Mouse (Mus musculus): ENCODE measurements around the gene Ccdc18.
"Not testable (repeated sequence)": the region's sequence is repeated elsewhere in the genome, so short reads cannot be mapped to it uniquely, and the experiment has no call there.

Ccdc18 gene

DNA sequence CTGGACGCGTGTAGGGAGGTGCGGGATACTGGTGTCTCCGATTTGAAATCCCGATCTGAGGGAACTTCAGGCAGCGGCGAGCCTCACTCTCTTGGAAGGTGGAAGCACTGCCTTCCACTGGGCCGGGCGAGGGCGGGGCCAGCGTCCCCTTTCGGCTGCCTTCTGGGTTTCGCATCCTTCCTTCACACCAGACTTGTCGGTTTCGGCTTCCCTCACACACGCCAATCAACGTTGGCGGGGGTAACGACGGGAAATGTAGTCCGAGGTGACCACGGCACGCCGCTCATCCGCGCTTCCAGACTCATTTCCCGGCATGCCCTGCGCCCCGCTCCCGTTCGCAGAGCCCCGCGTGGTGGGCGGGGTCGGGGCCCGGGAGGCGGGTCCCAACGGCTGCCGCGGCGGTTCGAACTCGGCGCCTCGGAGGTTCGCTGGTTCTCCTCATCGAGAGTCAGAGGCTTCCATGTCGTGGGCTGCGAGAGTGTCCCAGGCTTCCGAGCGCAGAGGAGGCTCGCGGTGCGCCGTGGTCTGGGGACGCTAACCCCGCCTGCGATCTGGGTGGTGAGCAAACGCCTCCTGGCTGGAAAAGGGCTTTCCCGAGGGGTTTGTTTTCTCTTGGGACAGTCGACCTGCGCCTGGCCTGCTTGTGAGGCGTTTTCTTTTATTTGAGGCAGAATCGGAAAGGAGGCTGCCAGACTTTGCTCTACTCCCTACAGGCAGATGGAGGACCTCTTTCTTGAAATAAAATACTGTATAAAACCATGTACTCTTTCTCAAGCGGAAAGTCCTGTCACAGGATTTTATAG is at the start of gene Ccdc18, which contains the start of gene Tmed5:
Ccdc18 (plus strand) TSS at position 435 of the 803 bp plus-strand sequence.
Tmed5 (minus strand) TSS at position 180 of the 803 bp plus-strand sequence.
- DNase-seq (ENCODE audit: low read depth, low spot score), result peak; percentile 95

DNA sequence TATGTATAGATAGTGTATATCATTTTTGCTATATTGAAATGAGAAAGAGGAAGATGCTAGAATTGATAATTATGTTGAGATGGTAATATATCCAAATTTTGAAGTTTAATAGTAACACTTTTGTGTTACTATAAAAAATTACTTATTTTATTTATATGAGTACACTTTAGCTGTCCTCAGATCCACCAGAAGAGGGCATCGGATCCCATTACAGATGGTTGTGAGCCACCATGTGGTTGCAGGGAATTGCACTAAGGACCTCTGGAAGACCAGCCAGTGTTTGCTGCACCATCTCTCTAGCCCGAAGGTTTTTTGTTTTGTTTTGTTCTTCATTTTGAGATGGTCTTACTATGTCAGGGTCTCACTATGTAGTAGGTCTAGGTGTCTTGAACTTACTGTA is 47.2 kb upstream of the Ccdc18 start:
- no peak for DNase-seq (ENCODE audit: low read depth, low spot score)

- not testable (repeated sequence) for DNase-seq (ENCODE audit: low read depth, low spot score)
These were observed 39.9 kb upstream of the Ccdc18 start for GRCm38 (mm10) chr5:108092731-108093130.

DNA sequence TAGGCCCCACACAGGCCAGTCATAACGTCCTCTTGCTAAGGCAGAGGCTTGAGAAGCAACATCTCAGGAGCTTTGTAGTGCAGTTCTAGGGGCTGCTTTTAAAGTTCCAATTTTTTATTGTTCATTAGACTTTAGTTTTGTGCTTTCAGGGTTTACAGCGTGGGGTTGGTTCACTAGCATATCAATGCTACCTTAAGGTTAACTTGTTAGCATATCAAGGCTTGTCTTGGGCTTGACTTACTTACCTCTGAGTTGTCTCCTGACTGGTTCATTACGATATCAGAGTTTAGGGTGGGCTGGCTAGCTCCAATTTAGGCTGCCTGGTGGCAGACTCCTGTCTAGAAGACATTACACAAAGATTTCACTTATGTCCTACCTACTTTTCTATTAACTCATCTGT is 35.0 kb upstream of the Ccdc18 start:
- DNase-seq (ENCODE audit: low read depth, low spot score), result no peak

GRCm38 (mm10) chr5:108100196-108100595 is 32.5 kb upstream of the Ccdc18 start:
- no peak for DNase-seq (ENCODE audit: low read depth, low spot score)

GRCm38 (mm10) chr5:108104306-108104705 is 28.4 kb upstream of the Ccdc18 start:
- DNase-seq (ENCODE audit: low read depth, low spot score), result no peak

DNA sequence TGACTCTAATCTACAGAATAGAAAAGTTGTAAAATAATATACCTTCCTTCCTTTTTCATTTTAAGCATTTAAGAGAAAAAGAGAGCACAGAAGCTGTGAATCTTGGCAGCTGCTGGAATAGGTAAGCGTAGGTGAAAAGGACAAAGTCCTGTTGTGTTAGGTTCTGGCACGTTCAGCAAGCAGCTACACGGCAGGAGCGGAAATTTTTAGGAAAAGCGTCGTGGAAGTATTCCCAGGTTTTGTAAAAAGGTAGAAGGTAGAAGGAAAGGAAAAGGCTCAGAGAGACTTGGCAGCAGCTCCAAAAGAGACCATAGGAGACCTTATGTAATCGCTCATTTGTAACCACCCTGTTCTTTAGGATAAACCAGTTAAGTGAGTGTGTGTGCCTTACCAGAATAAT is 23.3 kb upstream of the Ccdc18 start:
- DNase-seq (ENCODE audit: low read depth, low spot score), result no peak

DNA sequence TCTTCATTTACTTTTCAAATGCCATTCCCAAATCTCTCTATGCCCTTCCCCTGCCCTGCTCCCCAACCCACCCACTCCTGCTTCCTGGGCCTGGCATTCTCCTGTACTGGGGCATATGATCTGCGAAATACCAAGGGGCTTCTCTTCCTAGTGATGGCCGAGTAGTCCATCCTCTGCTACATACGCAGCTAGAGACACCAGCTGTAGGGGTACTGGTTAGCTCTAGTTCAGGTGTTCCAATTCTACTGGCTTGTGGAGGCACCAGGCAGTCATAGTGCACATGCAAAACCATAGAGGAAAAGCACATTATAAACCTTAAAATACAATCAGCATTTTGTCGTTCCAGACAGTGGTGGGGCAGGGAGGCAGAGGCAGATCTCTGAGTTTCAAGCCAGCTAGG is 15.0 kb upstream of the Ccdc18 start:
- no peak for DNase-seq (ENCODE audit: low read depth, low spot score)

GRCm38 (mm10) chr5:108120221-108120900 is 12.3 kb upstream of the Ccdc18 start:
- no peak for DNase-seq (ENCODE audit: low read depth, low spot score)

GRCm38 (mm10) chr5:108131849-108132440 is 730 bp upstream of the Ccdc18 start:
- no peak for DNase-seq (ENCODE audit: low read depth, low spot score)

DNA sequence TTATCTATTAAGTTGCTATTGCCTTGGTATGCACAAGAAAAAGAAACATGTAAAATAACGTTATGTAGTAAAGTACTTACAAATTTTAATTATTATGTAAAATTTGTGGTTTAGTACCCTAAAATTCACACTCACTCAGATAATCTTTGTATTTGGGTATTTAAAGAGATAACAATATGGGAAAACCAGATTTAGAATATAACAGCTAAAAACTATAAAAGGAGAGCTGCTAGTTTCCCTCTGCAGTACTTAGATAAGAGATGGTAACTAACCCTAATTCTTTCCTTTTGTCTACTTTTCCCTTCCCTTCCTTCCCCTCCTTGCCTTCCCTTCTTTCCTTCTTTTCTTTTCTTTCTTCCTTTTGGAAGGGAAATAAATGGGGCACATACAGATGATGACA is 19.9 kb downstream of the Ccdc18 start:
- DNase-seq (ENCODE audit: low read depth, low spot score), result no peak

GRCm38 (mm10) chr5:108160796-108161195 is 28.1 kb downstream of the Ccdc18 start:
- DNase-seq (ENCODE audit: low read depth, low spot score), result no peak

DNA sequence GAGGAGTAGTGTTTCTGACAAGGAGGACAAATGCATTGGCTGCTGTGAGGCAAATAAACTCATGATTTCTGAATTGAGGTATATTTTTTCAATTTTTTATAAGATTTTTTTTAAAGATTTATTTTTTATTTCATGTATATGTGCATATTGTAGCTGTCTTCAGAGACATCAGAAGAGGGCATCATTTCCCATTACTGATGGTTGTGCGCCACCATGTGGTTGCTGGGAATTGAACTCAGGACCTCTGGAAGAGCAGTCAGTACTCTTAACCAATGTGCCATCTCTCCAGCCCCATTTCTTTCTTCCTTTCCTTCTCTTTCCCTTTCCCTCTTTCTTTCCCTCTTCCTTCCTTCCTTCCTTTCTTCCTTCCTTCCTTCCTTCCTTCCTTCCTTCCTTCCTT is 31.0 kb downstream of the Ccdc18 start:
- no peak for DNase-seq (ENCODE audit: low read depth, low spot score)

DNA sequence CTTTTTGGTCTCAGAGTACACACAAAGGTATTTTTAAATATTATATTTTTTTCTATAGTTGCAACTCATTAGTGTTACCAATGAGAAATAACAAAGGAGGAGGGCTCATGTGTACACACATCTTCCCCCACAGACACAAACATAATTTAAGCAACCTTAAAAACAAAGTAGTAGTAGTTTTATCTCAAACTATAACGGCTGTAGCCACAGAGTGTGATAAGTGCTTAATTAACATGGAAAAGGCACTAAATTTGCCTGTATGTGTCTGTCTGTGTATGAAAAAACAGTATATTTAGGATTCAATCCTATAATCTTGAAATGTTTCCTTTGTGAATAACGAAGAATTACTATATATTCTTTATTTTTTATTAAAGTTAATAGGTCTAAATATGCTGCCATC is 51.4 kb downstream of the Ccdc18 start:
- no peak for DNase-seq (ENCODE audit: low read depth, low spot score)

GRCm38 (mm10) chr5:108188967-108189366 is 56.3 kb downstream of the Ccdc18 start:
- no peak for DNase-seq (ENCODE audit: low read depth, low spot score)

- DNase-seq (ENCODE audit: low read depth, low spot score), result no peak
These were observed 73.3 kb downstream of the Ccdc18 start for GRCm38 (mm10) chr5:108206008-108206407.

DNA sequence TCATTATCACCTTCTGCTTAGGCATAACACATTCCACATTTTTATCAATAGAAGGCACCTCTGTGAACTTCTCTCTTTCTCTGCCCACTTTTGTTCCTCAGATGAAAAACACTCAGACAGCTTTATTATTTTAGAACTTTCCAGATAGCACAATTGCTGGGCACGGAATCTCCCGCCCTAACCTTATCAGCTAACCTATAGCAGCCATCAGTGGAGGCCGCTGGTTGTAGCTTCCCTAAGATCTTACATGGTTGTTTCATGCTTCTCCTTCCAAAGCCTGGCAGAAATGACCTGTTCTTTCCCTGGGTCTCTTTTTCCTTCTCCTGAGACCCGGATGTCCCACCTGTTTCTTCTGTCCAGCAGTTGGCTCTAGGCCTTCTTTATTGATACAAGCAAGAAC is 78.8 kb downstream of the Ccdc18 start:
- no peak for DNase-seq (ENCODE audit: low read depth, low spot score)

DNA sequence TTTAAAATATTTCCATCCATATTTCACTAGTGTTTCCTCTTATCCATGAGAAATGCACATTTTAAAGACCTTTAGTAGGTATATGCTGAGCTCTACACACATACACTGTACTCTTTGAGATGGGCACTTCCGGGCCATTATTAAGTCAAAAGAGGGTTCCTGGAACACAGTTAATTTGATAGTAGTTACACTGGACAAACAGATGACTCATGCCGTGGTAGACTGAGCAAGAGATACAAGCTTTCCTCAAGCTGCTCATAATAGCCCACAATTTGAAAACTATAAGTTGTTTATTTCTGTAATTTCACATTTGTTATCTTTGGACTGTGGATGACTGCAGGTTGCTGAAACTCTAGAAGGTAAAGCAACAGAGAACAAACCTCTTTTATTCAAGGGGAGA is 82.3 kb downstream of the Ccdc18 start:
- DNase-seq (ENCODE audit: low read depth, low spot score), result no peak

DNA sequence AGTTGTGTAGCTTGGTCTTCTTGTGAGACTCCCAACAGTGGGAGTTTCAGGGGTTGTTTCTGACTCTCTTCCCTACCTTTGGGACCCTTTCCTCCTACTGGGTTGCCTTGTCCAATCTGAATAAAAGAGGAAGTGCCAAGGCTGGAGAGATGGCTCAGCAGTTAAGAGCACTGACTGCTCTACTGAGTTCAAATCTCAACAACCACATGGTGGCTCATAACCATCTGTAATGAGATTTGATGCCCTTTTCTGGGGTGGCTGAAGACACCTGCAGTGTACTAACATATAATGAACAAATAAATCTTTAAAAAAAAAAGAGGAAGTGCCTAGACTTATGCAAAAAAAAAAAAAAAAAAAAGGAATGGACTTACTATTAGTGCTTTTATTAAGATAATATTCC is 91.4 kb downstream of the Ccdc18 start:
- no peak for DNase-seq (ENCODE audit: low read depth, low spot score)

DNA sequence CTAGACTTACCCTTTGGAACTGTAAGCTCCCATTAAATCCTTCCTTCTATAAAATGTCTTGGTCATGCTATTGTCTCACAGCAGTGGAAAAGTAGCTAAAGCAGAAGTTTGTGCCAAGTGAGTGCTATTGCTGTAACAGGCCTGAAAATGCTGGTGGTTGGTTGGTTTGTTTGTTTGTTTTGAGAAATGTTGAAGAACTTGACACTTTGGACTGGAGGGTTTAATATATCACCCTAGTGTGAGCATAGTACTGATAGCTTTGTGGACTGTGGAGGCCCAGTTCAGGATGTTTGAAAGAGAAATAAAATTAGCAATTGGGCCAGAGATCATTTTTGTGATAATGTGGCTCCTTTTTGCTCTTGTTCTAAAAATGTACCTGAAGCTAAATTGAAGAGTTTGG is 93.5 kb downstream of the Ccdc18 start:
- DNase-seq (ENCODE audit: low read depth, low spot score), result no peak

GRCm38 (mm10) chr5:108246314-108246765 is 113.7 kb downstream of the Ccdc18 start:
- no peak for DNase-seq (ENCODE audit: low read depth, low spot score)

DNA sequence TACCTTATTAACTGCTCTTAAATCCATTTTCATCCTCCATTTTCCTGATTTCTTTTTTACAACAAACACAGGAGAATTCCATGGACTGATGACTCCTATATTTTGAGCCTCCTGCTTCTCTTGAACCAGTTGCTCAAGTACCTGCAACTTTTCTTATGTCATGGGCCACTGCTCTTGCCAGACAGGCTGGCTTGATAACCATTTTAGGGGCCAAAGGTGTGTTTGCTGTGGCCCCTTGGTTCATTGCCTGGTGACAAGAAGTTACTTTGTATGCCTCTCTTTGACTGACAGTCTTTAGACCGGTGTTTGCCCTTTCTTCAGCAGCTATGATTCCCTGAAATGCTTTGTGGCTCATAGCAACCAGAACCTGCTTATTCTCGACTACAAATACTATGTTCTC is 117.4 kb downstream of the Ccdc18 start:
- DNase-seq (ENCODE audit: low read depth, low spot score), result no peak

DNA sequence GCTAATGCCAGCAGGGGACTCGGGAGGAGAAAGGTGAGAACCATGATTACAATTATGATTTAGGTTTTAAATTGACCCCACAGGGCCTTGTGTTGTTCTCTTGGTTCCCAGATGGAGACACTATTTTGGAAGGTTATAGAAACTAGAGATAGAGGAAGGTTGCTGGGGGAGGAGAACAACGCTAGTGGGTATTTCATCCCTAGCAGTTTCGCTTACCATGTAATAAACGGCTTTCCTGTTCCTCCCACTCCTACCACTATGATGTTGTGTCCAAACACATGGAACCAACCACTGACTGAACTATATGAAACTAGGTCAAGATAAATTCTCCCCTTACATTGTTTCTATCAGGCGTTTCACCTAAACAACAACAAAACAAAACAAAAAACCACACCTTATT is 122.6 kb downstream of the Ccdc18 start:
- no peak for DNase-seq (ENCODE audit: low read depth, low spot score)
